Mouse (Mus musculus): ENCODE measurements around the gene Mapkapk2. TPM values are rescaled to one million over a fixed set of nuclear protein-coding genes. Genes with fewer than 3 reads are reported as not detected.

Gene Mapkapk2
- polyA plus RNA-seq, 1 experiment from 2014 or later: 26.9 TPM

- Histone ChIP-seq H3K9ac (replicated peaks) (no peak overlapping the region), H3K4me2 (replicated peaks) (no peak overlapping the region), H3K4me1 (peaks cover 33% of the 10 kb centered on the region), H3K27ac (replicated peaks) (no peak overlapping the region), H3K4me3 (no peak overlapping the region), H3K36me3 (no peaks in the 10 kb centered on the region), H3K9me3 (no peaks in the 10 kb centered on the region), H3K27me3 (no peaks in the 10 kb centered on the region)
- no peak for ATAC-seq (replicated peaks)
- 84% methylated on average over 7 of the region's 7 CpGs for WGBS
These were observed 25.1 kb downstream of the Mapkapk2 start for GRCm38 (mm10) chr1:131072376-131072990.

- no peaks in the 10 kb centered on the region for H3K36me3 ChIP-seq
- no peak overlapping the region for H3K27ac ChIP-seq (replicated peaks)
These were observed 28.6 kb downstream of the Mapkapk2 start for GRCm38 (mm10) chr1:131069010-131069409.

GRCm38 (mm10) chr1:131068011-131068727 lies 29.5 kb downstream of the Mapkapk2 start:
- Histone ChIP-seq H3K4me1 (peaks cover 2% of the 10 kb centered on the region; the same call in 1 of the 2 replicates), H3K4me3 (no peak overlapping the region), H3K27me3 (no peaks in the 10 kb centered on the region), H3K9ac (replicated peaks) (no peak overlapping the region), H3K9me3 (no peaks in the 10 kb centered on the region), H3K27ac (replicated peaks) (no peak overlapping the region), H3K36me3 (no peaks in the 10 kb centered on the region), H3K4me2 (replicated peaks) (no peak overlapping the region)
- no peak for ATAC-seq (replicated peaks)
- 84% methylated on average over 10 of the region's 10 CpGs for WGBS

More at GRCm38 (mm10) chr1:131069010-131069409, 28.6 kb downstream of the Mapkapk2 start:
- Histone ChIP-seq H3K4me3 (no peak overlapping the region), H3K27me3 (no peaks in the 10 kb centered on the region), H3K9ac (replicated peaks) (no peak overlapping the region), H3K9me3 (no peaks in the 10 kb centered on the region), H3K4me1 (peaks cover 9% of the 10 kb centered on the region), H3K4me2 (replicated peaks) (no peak overlapping the region)
- 88% methylated on average over 7 of the region's 7 CpGs for WGBS
- no peak for ATAC-seq (replicated peaks)

GRCm38 (mm10) chr1:131064202-131064601 lies 33.4 kb downstream of the Mapkapk2 start:
- no peaks in the 10 kb centered on the region for H3K27me3 ChIP-seq
- H3K27ac ChIP-seq (replicated peaks): no peak overlapping the region
- WGBS: 68% methylated on average over 6 of the region's 6 CpGs
- H3K4me3 ChIP-seq: no peak overlapping the region
- H3K4me1 ChIP-seq: peaks cover 18% of the 10 kb centered on the region
- H3K36me3 ChIP-seq: no peaks in the 10 kb centered on the region
- no peaks in the 10 kb centered on the region for H3K9me3 ChIP-seq
- ATAC-seq (replicated peaks): no peak
- no peak overlapping the region for H3K4me2 ChIP-seq (replicated peaks)
- H3K9ac ChIP-seq (replicated peaks): no peak overlapping the region

- Histone ChIP-seq H3K4me1 (peaks cover 19% of the 10 kb centered on the region), H3K4me3 (no peak overlapping the region), H3K36me3 (0 out of 2 replicates have a peak, but pooled peaks cover under 1% of the 10 kb centered on the region), H3K27me3 (no peaks in the 10 kb centered on the region), H3K4me2 (replicated peaks) (no peak overlapping the region), H3K27ac (replicated peaks) (0 out of 2 replicates have a peak overlapping the region, but pooled peaks have one; percentile 10), H3K9ac (replicated peaks) (no peak overlapping the region), H3K9me3 (no peaks in the 10 kb centered on the region)
- ATAC-seq (replicated peaks): no peak
- 66% methylated on average over 6 of the region's 6 CpGs for WGBS
These were observed 34.8 kb downstream of the Mapkapk2 start for GRCm38 (mm10) chr1:131062821-131063220.

- Histone ChIP-seq H3K27me3 (no peaks in the 10 kb centered on the region), H3K36me3 (peaks cover 9% of the 10 kb centered on the region; the same call in 1 of the 2 replicates), H3K4me2 (replicated peaks) (no peak overlapping the region), H3K4me3 (no peak overlapping the region), H3K4me1 (peaks cover 19% of the 10 kb centered on the region), H3K9me3 (no peaks in the 10 kb centered on the region), H3K9ac (replicated peaks) (no peak overlapping the region), H3K27ac (replicated peaks) (no peak overlapping the region)
- WGBS: 70% methylated on average over 7 of the region's 7 CpGs
- no peak for ATAC-seq (replicated peaks)
These were observed 35.8 kb downstream of the Mapkapk2 start for GRCm38 (mm10) chr1:131061740-131062254.

- H3K27ac ChIP-seq (replicated peaks): no peak overlapping the region
- H3K4me1 ChIP-seq: peaks cover 19% of the 10 kb centered on the region
- no peaks in the 10 kb centered on the region for H3K9me3 ChIP-seq
- peak; percentile 33; the same call in 1 of the 2 replicates for ATAC-seq (replicated peaks)
- H3K9ac ChIP-seq (replicated peaks): no peak overlapping the region
- H3K4me2 ChIP-seq (replicated peaks): no peak overlapping the region
- H3K36me3 ChIP-seq: peaks cover 22% of the 10 kb centered on the region
- WGBS: 75% methylated on average over 13 of the region's 13 CpGs
- H3K27me3 ChIP-seq: no peaks in the 10 kb centered on the region
- no peak overlapping the region for H3K4me3 ChIP-seq
These were observed 37.1 kb downstream of the Mapkapk2 start for GRCm38 (mm10) chr1:131060290-131061253.

GRCm38 (mm10) chr1:131059841-131060240 lies 37.8 kb downstream of the Mapkapk2 start:
- Histone ChIP-seq H3K4me3 (no peak overlapping the region), H3K27me3 (no peaks in the 10 kb centered on the region), H3K9ac (replicated peaks) (no peak overlapping the region), H3K27ac (replicated peaks) (no peak overlapping the region), H3K36me3 (peaks cover 27% of the 10 kb centered on the region), H3K9me3 (no peaks in the 10 kb centered on the region), H3K4me1 (peaks cover 19% of the 10 kb centered on the region), H3K4me2 (replicated peaks) (no peak overlapping the region)
- WGBS: 78% methylated on average over 5 of the region's 5 CpGs
- no peak for ATAC-seq (replicated peaks)

- Histone ChIP-seq H3K9ac (replicated peaks) (no peak overlapping the region), H3K27ac (replicated peaks) (no peak overlapping the region), H3K4me2 (replicated peaks) (no peak overlapping the region), H3K4me3 (no peak overlapping the region), H3K27me3 (no peaks in the 10 kb centered on the region), H3K4me1 (peaks cover 19% of the 10 kb centered on the region), H3K36me3 (peaks cover 31% of the 10 kb centered on the region), H3K9me3 (no peaks in the 10 kb centered on the region)
- 59% methylated on average over 1 of the region's 1 CpGs for WGBS
- ATAC-seq (replicated peaks): no peak
These were observed 38.2 kb downstream of the Mapkapk2 start for GRCm38 (mm10) chr1:131059411-131059810.

- ATAC-seq (replicated peaks): no peak
- no peak overlapping the region for H3K4me3 ChIP-seq
- peaks cover 19% of the 10 kb centered on the region for H3K4me1 ChIP-seq
- peaks cover 32% of the 10 kb centered on the region for H3K36me3 ChIP-seq
- no peaks in the 10 kb centered on the region for H3K27me3 ChIP-seq
- H3K9me3 ChIP-seq: no peaks in the 10 kb centered on the region
- WGBS: 82% methylated on average over 7 of the region's 7 CpGs
- no peak overlapping the region for H3K27ac ChIP-seq (replicated peaks)
- no peak overlapping the region for H3K4me2 ChIP-seq (replicated peaks)
- no peak overlapping the region for H3K9ac ChIP-seq (replicated peaks)
These were observed 39.2 kb downstream of the Mapkapk2 start for GRCm38 (mm10) chr1:131058431-131058830.

- WGBS: 84% methylated on average over 4 of the region's 4 CpGs
- no peak for ATAC-seq (replicated peaks)
- no peaks in the 10 kb centered on the region for H3K9me3 ChIP-seq
- H3K9ac ChIP-seq (replicated peaks): no peak overlapping the region
- H3K4me3 ChIP-seq: no peak overlapping the region
- H3K4me2 ChIP-seq (replicated peaks): no peak overlapping the region
- no peak overlapping the region for H3K27ac ChIP-seq (replicated peaks)
- H3K36me3 ChIP-seq: peaks cover 32% of the 10 kb centered on the region
- H3K4me1 ChIP-seq: peaks cover 4% of the 10 kb centered on the region; the same call in 1 of the 2 replicates
- no peaks in the 10 kb centered on the region for H3K27me3 ChIP-seq
These were observed 43.4 kb downstream of the Mapkapk2 start for GRCm38 (mm10) chr1:131054251-131054650.
